Mouse (Mus musculus): ENCODE data around the gene Fam98a.

- TF ChIP-seq POLR2A (IDR thresholded peaks at IDR 0.05; ENCODE audit: borderline replicate concordance, control insufficient read depth, low read depth, low read length) (no peak), CTCF (IDR thresholded peaks at IDR 0.05; ENCODE audit: control insufficient read depth, insufficient read depth, low read length) (no peak)
Observed at GRCm38 (mm10) chr17:75538431-75538830, 13.3 kb downstream of the Fam98a start.
